Mouse (Mus musculus): ENCODE data around the gene Cacna2d1. TPM values are rescaled to one million over a fixed set of nuclear protein-coding genes. Genes with fewer than 3 reads are reported as not detected.

Cacna2d1 gene
- polyA plus RNA-seq, 2 experiments: 0.20 to 0.22 TPM

DNA sequence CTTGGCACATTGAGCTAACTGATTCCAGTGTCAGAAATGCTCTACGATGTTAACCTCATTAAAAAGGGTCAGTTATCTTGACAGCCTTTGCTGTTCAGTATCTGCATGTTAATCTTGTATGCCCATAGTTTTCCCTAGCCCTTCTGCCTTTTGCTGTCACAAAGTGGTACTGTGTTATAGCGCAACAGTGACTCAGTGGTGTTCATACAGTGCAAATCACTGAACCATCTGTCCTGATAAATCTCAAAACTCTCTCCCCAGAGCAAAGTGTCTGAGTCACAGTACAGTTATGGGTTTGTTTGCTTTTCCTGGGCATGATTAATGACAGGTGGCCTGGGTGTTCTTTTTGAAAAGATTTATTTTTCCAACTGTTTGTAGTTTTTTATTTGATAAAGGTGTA is 122.3 kb downstream of the Cacna2d1 start:
- no peak for ATAC-seq (ENCODE audit: insufficient read depth)
- H3K36me3 ChIP-seq (replicated peaks; ENCODE audit: control insufficient read depth, insufficient read depth, low read depth): no peaks in the 10 kb centered on the region
- no peak overlapping the region for H3K9ac ChIP-seq (replicated peaks)
- H3K4me1 ChIP-seq (replicated peaks; ENCODE audit: control insufficient read depth in 2 of 2, insufficient read depth in 2 of 2, low read length in 1 of 2): no peaks in the 10 kb centered on the region
- TF ChIP-seq EP300 (IDR thresholded peaks at IDR 0.05; ENCODE audit: low read depth) (no peak), CTCF (IDR thresholded peaks at IDR 0.05; ENCODE audit: low read depth) (no peak)
- WGBS (ENCODE audit: insufficient replicate concordance): 68% methylated on average over 2 of the region's 2 CpGs
- no peaks in the 10 kb centered on the region for H3K9me3 ChIP-seq (ENCODE audit: control insufficient read depth, low read length)
- H3K27me3 ChIP-seq (ENCODE audit: control insufficient read depth, insufficient read depth, low read length): no peaks in the 10 kb centered on the region
- H3K27ac ChIP-seq: no peak overlapping the region
- no peak overlapping the region for H3K4me3 ChIP-seq (ENCODE audit: insufficient read depth in 1 of 2, low read depth in 2 of 2, low read length in 2 of 2)
- H3K4me2 ChIP-seq (ENCODE audit: low read depth): no peak overlapping the region
- no peak for DNase-seq (ENCODE audit: low read depth in 3 of 3, low spot score in 3 of 3)

DNA sequence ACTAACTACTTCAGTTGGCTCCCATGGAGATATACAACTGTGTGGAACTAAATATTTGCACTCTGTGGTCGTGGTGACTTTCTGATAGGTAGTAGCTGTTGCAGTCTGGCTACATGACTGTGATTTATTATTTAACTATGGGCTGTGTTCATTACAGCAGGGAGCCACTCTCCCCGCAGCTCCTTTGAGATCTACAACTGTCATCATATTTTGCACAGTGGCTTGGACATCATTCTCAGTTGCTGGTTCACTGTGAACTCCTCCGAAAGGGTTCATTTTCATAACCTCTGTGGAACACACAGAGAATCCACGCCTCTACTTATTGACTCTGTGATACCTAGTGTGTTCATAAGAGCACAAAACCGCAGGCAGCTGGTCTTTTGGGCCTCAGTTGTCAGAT is 128.3 kb downstream of the Cacna2d1 start:
- Histone ChIP-seq H3K4me1 (replicated peaks; ENCODE audit: control insufficient read depth in 2 of 2, insufficient read depth in 2 of 2, low read length in 1 of 2) (no peaks in the 10 kb centered on the region), H3K27ac (no peak overlapping the region), H3K9me3 (ENCODE audit: control insufficient read depth, low read length) (no peaks in the 10 kb centered on the region), H3K36me3 (replicated peaks; ENCODE audit: control insufficient read depth, insufficient read depth, low read depth) (no peaks in the 10 kb centered on the region), H3K27me3 (ENCODE audit: control insufficient read depth, insufficient read depth, low read length) (no peaks in the 10 kb centered on the region), H3K4me2 (ENCODE audit: low read depth) (no peak overlapping the region), H3K4me3 (ENCODE audit: insufficient read depth in 1 of 2, low read depth in 2 of 2, low read length in 2 of 2) (no peak overlapping the region), H3K9ac (replicated peaks) (no peak overlapping the region)
- no peak for DNase-seq (ENCODE audit: low read depth in 3 of 3, low spot score in 3 of 3)
- TF ChIP-seq CTCF (IDR thresholded peaks at IDR 0.05; ENCODE audit: low read depth) (no peak), EP300 (IDR thresholded peaks at IDR 0.05; ENCODE audit: low read depth) (no peak)
- ATAC-seq (ENCODE audit: insufficient read depth): no peak
- WGBS (ENCODE audit: insufficient replicate concordance): 44% methylated on average over 5 of the region's 5 CpGs

DNA sequence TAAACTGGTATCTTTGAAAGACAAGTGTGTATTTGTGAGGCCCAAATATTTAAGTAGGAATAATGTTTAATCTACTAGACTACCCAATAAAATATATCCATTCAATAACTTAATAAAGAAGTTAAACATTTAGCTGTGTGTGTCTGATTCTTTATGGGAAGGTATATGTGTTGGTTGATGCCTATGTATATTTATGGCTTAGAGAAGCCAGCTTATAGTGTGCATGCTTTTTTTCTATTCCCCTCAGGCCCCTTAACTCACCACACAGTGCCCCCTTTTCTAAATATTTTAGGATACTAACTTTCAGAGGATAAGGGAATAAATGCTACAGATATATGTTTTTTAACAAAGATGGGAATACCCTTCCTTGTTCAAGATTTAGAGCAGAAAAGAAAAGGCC is 128.8 kb downstream of the Cacna2d1 start:
- Histone ChIP-seq H3K27ac (no peak overlapping the region), H3K27me3 (ENCODE audit: control insufficient read depth, insufficient read depth, low read length) (no peaks in the 10 kb centered on the region), H3K4me3 (ENCODE audit: insufficient read depth in 1 of 2, low read depth in 2 of 2, low read length in 2 of 2) (no peak overlapping the region), H3K9me3 (ENCODE audit: control insufficient read depth, low read length) (no peaks in the 10 kb centered on the region), H3K36me3 (replicated peaks; ENCODE audit: control insufficient read depth, insufficient read depth, low read depth) (no peaks in the 10 kb centered on the region), H3K4me2 (ENCODE audit: low read depth) (no peak overlapping the region), H3K4me1 (replicated peaks; ENCODE audit: control insufficient read depth in 2 of 2, insufficient read depth in 2 of 2, low read length in 1 of 2) (no peaks in the 10 kb centered on the region), H3K9ac (replicated peaks) (no peak overlapping the region)
- TF ChIP-seq CTCF (IDR thresholded peaks at IDR 0.05; ENCODE audit: low read depth) (no peak), EP300 (IDR thresholded peaks at IDR 0.05; ENCODE audit: low read depth) (no peak)
- DNase-seq (ENCODE audit: low read depth in 3 of 3, low spot score in 3 of 3) (no peak), ATAC-seq (ENCODE audit: insufficient read depth) (no peak)

DNA sequence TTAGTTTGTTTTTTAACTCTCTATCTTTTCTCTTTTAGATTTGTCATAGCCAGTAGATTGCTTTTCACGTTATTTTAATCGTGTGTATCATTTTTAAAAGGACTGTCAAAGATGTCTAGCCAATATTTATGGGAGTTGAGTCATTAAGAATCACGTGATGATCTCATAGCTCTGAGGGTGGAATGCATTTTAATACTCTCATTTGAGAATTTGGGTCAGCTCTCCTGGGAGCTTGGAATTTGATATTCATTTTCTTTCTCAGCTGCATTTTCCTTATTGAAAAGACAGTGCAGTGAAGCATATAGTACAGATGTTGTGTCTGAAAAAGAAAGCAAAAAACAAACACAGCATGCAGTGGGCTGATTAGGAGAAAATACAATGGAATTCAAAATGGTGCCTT is 129.5 kb downstream of the Cacna2d1 start:
- Histone ChIP-seq H3K9me3 (ENCODE audit: control insufficient read depth, low read length) (no peaks in the 10 kb centered on the region), H3K36me3 (replicated peaks; ENCODE audit: control insufficient read depth, insufficient read depth, low read depth) (no peaks in the 10 kb centered on the region), H3K9ac (replicated peaks) (no peak overlapping the region), H3K27ac (no peak overlapping the region), H3K4me3 (ENCODE audit: insufficient read depth in 1 of 2, low read depth in 2 of 2, low read length in 2 of 2) (no peak overlapping the region), H3K4me2 (ENCODE audit: low read depth) (no peak overlapping the region), H3K4me1 (replicated peaks; ENCODE audit: control insufficient read depth in 2 of 2, insufficient read depth in 2 of 2, low read length in 1 of 2) (no peaks in the 10 kb centered on the region), H3K27me3 (ENCODE audit: control insufficient read depth, insufficient read depth, low read length) (no peaks in the 10 kb centered on the region)
- TF ChIP-seq CTCF (IDR thresholded peaks at IDR 0.05; ENCODE audit: low read depth): no peak
- TF ChIP-seq EP300 (IDR thresholded peaks at IDR 0.05; ENCODE audit: low read depth): no peak
- WGBS (ENCODE audit: insufficient replicate concordance): 45% methylated on average over 3 of the region's 3 CpGs
- DNase-seq (ENCODE audit: low read depth in 3 of 3, low spot score in 3 of 3) (no peak), ATAC-seq (ENCODE audit: insufficient read depth) (no peak)

DNA sequence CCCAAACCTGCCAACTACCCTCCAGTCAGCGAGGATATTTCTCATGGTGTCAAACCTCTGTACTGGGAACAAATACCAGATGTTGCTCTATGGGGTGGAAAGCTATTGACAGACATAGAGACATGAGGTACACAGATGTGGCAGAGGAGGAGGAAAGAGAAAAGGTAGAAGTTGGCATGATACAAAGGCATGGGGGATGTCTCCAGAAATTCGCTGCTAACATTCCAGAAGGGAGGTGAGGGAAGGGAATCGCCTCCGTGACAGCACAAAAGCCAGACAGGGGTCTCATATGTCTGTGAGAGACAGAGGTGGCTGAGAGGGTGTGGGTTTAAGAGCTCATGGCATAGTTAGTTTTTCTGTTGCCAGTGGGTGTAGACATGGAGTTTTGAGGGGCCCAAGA is 131.3 kb downstream of the Cacna2d1 start:
- Histone ChIP-seq H3K4me3 (ENCODE audit: insufficient read depth in 1 of 2, low read depth in 2 of 2, low read length in 2 of 2) (no peak overlapping the region), H3K27ac (no peak overlapping the region), H3K9me3 (ENCODE audit: control insufficient read depth, low read length) (no peaks in the 10 kb centered on the region), H3K36me3 (replicated peaks; ENCODE audit: control insufficient read depth, insufficient read depth, low read depth) (no peaks in the 10 kb centered on the region), H3K4me1 (replicated peaks; ENCODE audit: control insufficient read depth in 2 of 2, insufficient read depth in 2 of 2, low read length in 1 of 2) (no peaks in the 10 kb centered on the region), H3K4me2 (ENCODE audit: low read depth) (no peak overlapping the region), H3K27me3 (ENCODE audit: control insufficient read depth, insufficient read depth, low read length) (no peaks in the 10 kb centered on the region), H3K9ac (replicated peaks) (no peak overlapping the region)
- WGBS (ENCODE audit: insufficient replicate concordance): 53% methylated on average over 4 of the region's 4 CpGs
- DNase-seq (ENCODE audit: low read depth in 3 of 3, low spot score in 3 of 3) (no peak), ATAC-seq (ENCODE audit: insufficient read depth) (no peak)
- no peak for TF ChIP-seq CTCF (IDR thresholded peaks at IDR 0.05; ENCODE audit: low read depth)
- no peak for TF ChIP-seq EP300 (IDR thresholded peaks at IDR 0.05; ENCODE audit: low read depth)

DNA sequence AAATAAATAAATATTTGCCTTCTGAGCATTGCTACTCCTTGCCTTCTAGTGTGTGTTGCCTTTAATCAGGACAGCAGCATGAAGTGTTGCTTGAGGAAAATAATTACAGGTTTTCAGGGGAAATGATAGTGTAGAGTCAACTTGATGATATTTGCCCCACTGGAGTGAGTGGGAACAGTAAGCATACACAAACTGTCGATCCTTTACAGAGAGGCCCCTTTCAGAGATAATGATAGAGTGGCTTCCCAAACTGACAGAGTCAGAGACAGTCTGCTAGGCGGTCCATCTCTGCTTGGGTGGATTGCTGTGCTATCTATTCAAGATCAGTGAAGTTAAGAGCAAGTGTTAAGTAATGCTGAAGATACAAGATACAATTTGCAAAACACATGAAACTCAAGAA is 147.8 kb downstream of the Cacna2d1 start:
- no peaks in the 10 kb centered on the region for H3K36me3 ChIP-seq (replicated peaks; ENCODE audit: control insufficient read depth, insufficient read depth, low read depth)
- no peaks in the 10 kb centered on the region for H3K27me3 ChIP-seq (ENCODE audit: control insufficient read depth, insufficient read depth, low read length)
- no peak overlapping the region for H3K4me3 ChIP-seq (ENCODE audit: insufficient read depth in 1 of 2, low read depth in 2 of 2, low read length in 2 of 2)
- H3K27ac ChIP-seq: no peak overlapping the region
- TF ChIP-seq CTCF (IDR thresholded peaks at IDR 0.05; ENCODE audit: low read depth) (no peak), EP300 (IDR thresholded peaks at IDR 0.05; ENCODE audit: low read depth) (no peak)
- no peaks in the 10 kb centered on the region for H3K4me1 ChIP-seq (replicated peaks; ENCODE audit: control insufficient read depth in 2 of 2, insufficient read depth in 2 of 2, low read length in 1 of 2)
- no peak overlapping the region for H3K9ac ChIP-seq (replicated peaks)
- DNase-seq (ENCODE audit: low read depth in 3 of 3, low spot score in 3 of 3): no peak
- 55% methylated on average over 2 of the region's 2 CpGs for WGBS (ENCODE audit: insufficient replicate concordance)
- no peak overlapping the region for H3K4me2 ChIP-seq (ENCODE audit: low read depth)
- H3K9me3 ChIP-seq (ENCODE audit: control insufficient read depth, low read length): no peaks in the 10 kb centered on the region
- no peak for ATAC-seq (ENCODE audit: insufficient read depth)

Measured in liver, embryonic 14.5 days (tissue).